Mouse (Mus musculus): ENCODE results near the gene Ptprs. TPM values are rescaled to one million over a fixed set of nuclear protein-coding genes. Genes with fewer than 3 reads are reported as not detected.
A peak's percentile ranks its signal among the peaks of the same experiment; 100 is the strongest.

Ptprs gene
- polyA plus RNA-seq, 1 experiment from 2014 or later: 391 TPM

GRCm38 (mm10) chr17:56425941-56426340 is 50.3 kb downstream of the Ptprs start:
- H3K9me3 ChIP-seq (ENCODE audit: control insufficient read depth, low read length): no peaks in the 10 kb centered on the region
- peak overlapping the region; percentile 20; the same call in 1 of the 2 replicates for H3K27ac ChIP-seq (ENCODE audit: low read length)
- H3K36me3 ChIP-seq (ENCODE audit: control insufficient read depth, insufficient read depth): peaks cover 61% of the 10 kb centered on the region

GRCm38 (mm10) chr17:56425584-56425914 is 50.7 kb downstream of the Ptprs start:
- Histone ChIP-seq H3K9ac (replicated peaks; ENCODE audit: low read depth, low read length) (peak overlapping the region; percentile 50), H3K9me3 (ENCODE audit: control insufficient read depth, low read length) (no peaks in the 10 kb centered on the region), H3K4me3 (replicated peaks; ENCODE audit: low read length) (peak overlapping the region; percentile 34), H3K27ac (ENCODE audit: low read length) (peak overlapping the region; percentile 20; the same call in 1 of the 2 replicates), H3K4me2 (ENCODE audit: low read length) (peak overlapping the region; percentile 50), H3K4me1 (replicated peaks; ENCODE audit: control insufficient read depth, insufficient read depth, low read length) (peaks cover 13% of the 10 kb centered on the region), H3K27me3 (replicated peaks; ENCODE audit: control insufficient read depth, insufficient read depth, low read length) (no peaks in the 10 kb centered on the region), H3K36me3 (ENCODE audit: control insufficient read depth, insufficient read depth) (peaks cover 64% of the 10 kb centered on the region)
- WGBS: under 1% methylated on average over 47 of the region's 47 CpGs
- ATAC-seq: peak; percentile 82

More at GRCm38 (mm10) chr17:56425941-56426340, 50.3 kb downstream of the Ptprs start:
- H3K9ac ChIP-seq (replicated peaks; ENCODE audit: low read depth, low read length): peak overlapping the region; percentile 50
- 31% methylated on average over 3 of the region's 3 CpGs for WGBS
- H3K27me3 ChIP-seq (replicated peaks; ENCODE audit: control insufficient read depth, insufficient read depth, low read length): no peaks in the 10 kb centered on the region
- H3K4me2 ChIP-seq (ENCODE audit: low read length): peak overlapping the region; percentile 50
- H3K4me3 ChIP-seq (replicated peaks; ENCODE audit: low read length): peak overlapping the region; percentile 34; the same call in 1 of the 2 replicates
- H3K4me1 ChIP-seq (replicated peaks; ENCODE audit: control insufficient read depth, insufficient read depth, low read length): peaks cover 13% of the 10 kb centered on the region
- no peak for ATAC-seq

GRCm38 (mm10) chr17:56424726-56425583 is 51.3 kb downstream of the Ptprs start:
- peaks cover 13% of the 10 kb centered on the region for H3K4me1 ChIP-seq (replicated peaks; ENCODE audit: control insufficient read depth, insufficient read depth, low read length)
- H3K9ac ChIP-seq (replicated peaks; ENCODE audit: low read depth, low read length): peak overlapping the region; percentile 50
- H3K27ac ChIP-seq (ENCODE audit: low read length): no peak overlapping the region; the same call in 1 of the 2 replicates
- 15% methylated on average over 72 of the region's 77 CpGs for WGBS
- peaks cover 66% of the 10 kb centered on the region for H3K36me3 ChIP-seq (ENCODE audit: control insufficient read depth, insufficient read depth)
- H3K9me3 ChIP-seq (ENCODE audit: control insufficient read depth, low read length): no peaks in the 10 kb centered on the region
- H3K4me2 ChIP-seq (ENCODE audit: low read length): peak overlapping the region; percentile 50
- H3K4me3 ChIP-seq (replicated peaks; ENCODE audit: low read length): peak overlapping the region; percentile 34
- H3K27me3 ChIP-seq (replicated peaks; ENCODE audit: control insufficient read depth, insufficient read depth, low read length): no peaks in the 10 kb centered on the region
- ATAC-seq: peak; percentile 39

- H3K4me1 ChIP-seq (replicated peaks; ENCODE audit: control insufficient read depth, insufficient read depth, low read length): no peaks in the 10 kb centered on the region
- H3K4me2 ChIP-seq (ENCODE audit: low read length): no peak overlapping the region
- no peak overlapping the region for H3K27ac ChIP-seq (ENCODE audit: low read length)
- peaks cover 91% of the 10 kb centered on the region for H3K36me3 ChIP-seq (ENCODE audit: control insufficient read depth, insufficient read depth)
- H3K4me3 ChIP-seq (replicated peaks; ENCODE audit: low read length): no peak overlapping the region
- WGBS: 100% methylated on average over 2 of the region's 2 CpGs
- no peaks in the 10 kb centered on the region for H3K9me3 ChIP-seq (ENCODE audit: control insufficient read depth, low read length)
- no peaks in the 10 kb centered on the region for H3K27me3 ChIP-seq (replicated peaks; ENCODE audit: control insufficient read depth, insufficient read depth, low read length)
- ATAC-seq: no peak
- H3K9ac ChIP-seq (replicated peaks; ENCODE audit: low read depth, low read length): no peak overlapping the region
These were observed 56.3 kb downstream of the Ptprs start for GRCm38 (mm10) chr17:56420022-56420421.

GRCm38 (mm10) chr17:56418304-56418703 is 58.0 kb downstream of the Ptprs start:
- Histone ChIP-seq H3K36me3 (ENCODE audit: control insufficient read depth, insufficient read depth) (peaks cover 90% of the 10 kb centered on the region), H3K9ac (replicated peaks; ENCODE audit: low read depth, low read length) (no peak overlapping the region), H3K4me1 (replicated peaks; ENCODE audit: control insufficient read depth, insufficient read depth, low read length) (no peaks in the 10 kb centered on the region), H3K27me3 (replicated peaks; ENCODE audit: control insufficient read depth, insufficient read depth, low read length) (no peaks in the 10 kb centered on the region), H3K4me2 (ENCODE audit: low read length) (no peak overlapping the region), H3K27ac (ENCODE audit: low read length) (no peak overlapping the region), H3K9me3 (ENCODE audit: control insufficient read depth, low read length) (no peaks in the 10 kb centered on the region), H3K4me3 (replicated peaks; ENCODE audit: low read length) (no peak overlapping the region)
- 65% methylated on average over 12 of the region's 12 CpGs for WGBS
- ATAC-seq: no peak

- H3K27me3 ChIP-seq (replicated peaks; ENCODE audit: control insufficient read depth, insufficient read depth, low read length): no peaks in the 10 kb centered on the region
- WGBS: 88% methylated on average over 9 of the region's 9 CpGs
- H3K27ac ChIP-seq (ENCODE audit: low read length): no peak overlapping the region
- H3K4me1 ChIP-seq (replicated peaks; ENCODE audit: control insufficient read depth, insufficient read depth, low read length): peaks cover 5% of the 10 kb centered on the region
- no peak overlapping the region for H3K4me2 ChIP-seq (ENCODE audit: low read length)
- no peak for ATAC-seq
- H3K4me3 ChIP-seq (replicated peaks; ENCODE audit: low read length): no peak overlapping the region
- H3K36me3 ChIP-seq (ENCODE audit: control insufficient read depth, insufficient read depth): peaks cover 86% of the 10 kb centered on the region
- no peak overlapping the region for H3K9ac ChIP-seq (replicated peaks; ENCODE audit: low read depth, low read length)
- H3K9me3 ChIP-seq (ENCODE audit: control insufficient read depth, low read length): no peaks in the 10 kb centered on the region
These were observed 61.5 kb downstream of the Ptprs start for GRCm38 (mm10) chr17:56414785-56415184.

GRCm38 (mm10) chr17:56413113-56413512 is 63.2 kb downstream of the Ptprs start:
- H3K4me1 ChIP-seq (replicated peaks; ENCODE audit: control insufficient read depth, insufficient read depth, low read length): peaks cover 11% of the 10 kb centered on the region
- no peak for ATAC-seq
- no peak overlapping the region for H3K9ac ChIP-seq (replicated peaks; ENCODE audit: low read depth, low read length)
- H3K4me2 ChIP-seq (ENCODE audit: low read length): no peak overlapping the region
- H3K27ac ChIP-seq (ENCODE audit: low read length): no peak overlapping the region
- H3K36me3 ChIP-seq (ENCODE audit: control insufficient read depth, insufficient read depth): peaks cover 70% of the 10 kb centered on the region
- H3K9me3 ChIP-seq (ENCODE audit: control insufficient read depth, low read length): no peaks in the 10 kb centered on the region
- no peaks in the 10 kb centered on the region for H3K27me3 ChIP-seq (replicated peaks; ENCODE audit: control insufficient read depth, insufficient read depth, low read length)
- WGBS: 72% methylated on average over 13 of the region's 13 CpGs
- H3K4me3 ChIP-seq (replicated peaks; ENCODE audit: low read length): no peak overlapping the region

GRCm38 (mm10) chr17:56411437-56411836 is 64.8 kb downstream of the Ptprs start:
- H3K9ac ChIP-seq (replicated peaks; ENCODE audit: low read depth, low read length): no peak overlapping the region
- no peaks in the 10 kb centered on the region for H3K9me3 ChIP-seq (ENCODE audit: control insufficient read depth, low read length)
- peaks cover 54% of the 10 kb centered on the region for H3K36me3 ChIP-seq (ENCODE audit: control insufficient read depth, insufficient read depth)
- ATAC-seq: no peak
- H3K4me3 ChIP-seq (replicated peaks; ENCODE audit: low read length): no peak overlapping the region
- no peaks in the 10 kb centered on the region for H3K27me3 ChIP-seq (replicated peaks; ENCODE audit: control insufficient read depth, insufficient read depth, low read length)
- no peak overlapping the region for H3K4me2 ChIP-seq (ENCODE audit: low read length)
- H3K4me1 ChIP-seq (replicated peaks; ENCODE audit: control insufficient read depth, insufficient read depth, low read length): peaks cover 26% of the 10 kb centered on the region
- no peak overlapping the region for H3K27ac ChIP-seq (ENCODE audit: low read length)
- WGBS: 94% methylated on average over 7 of the region's 7 CpGs

GRCm38 (mm10) chr17:56409759-56410158 is 66.5 kb downstream of the Ptprs start:
- H3K36me3 ChIP-seq (ENCODE audit: control insufficient read depth, insufficient read depth): peaks cover 37% of the 10 kb centered on the region
- ATAC-seq: no peak

More at GRCm38 (mm10) chr17:56409759-56410158, 66.5 kb downstream of the Ptprs start:
- Histone ChIP-seq H3K27ac (ENCODE audit: low read length) (peak overlapping the region; percentile 19; the same call in 1 of the 2 replicates), H3K4me3 (replicated peaks; ENCODE audit: low read length) (no peak overlapping the region), H3K9me3 (ENCODE audit: control insufficient read depth, low read length) (no peaks in the 10 kb centered on the region), H3K27me3 (replicated peaks; ENCODE audit: control insufficient read depth, insufficient read depth, low read length) (no peaks in the 10 kb centered on the region), H3K4me2 (ENCODE audit: low read length) (no peak overlapping the region), H3K9ac (replicated peaks; ENCODE audit: low read depth, low read length) (no peak overlapping the region), H3K4me1 (replicated peaks; ENCODE audit: control insufficient read depth, insufficient read depth, low read length) (peaks cover 29% of the 10 kb centered on the region)
- 39% methylated on average over 8 of the region's 8 CpGs for WGBS
